Mouse (Mus musculus) regulatory T cell (primary cell): Measurements from ENCODE around the gene Prkci.

Experiments
- in situ Hi-C: fragments of 300-600 bp; cut with MboI, MseI; formaldehyde crosslinking; loops from one replicate; pipeline ENCODE4 v1.15.1; 2025; ENCODE audit warnings: high pct_unique_total_duplicates

Gene Prkci

DNA sequence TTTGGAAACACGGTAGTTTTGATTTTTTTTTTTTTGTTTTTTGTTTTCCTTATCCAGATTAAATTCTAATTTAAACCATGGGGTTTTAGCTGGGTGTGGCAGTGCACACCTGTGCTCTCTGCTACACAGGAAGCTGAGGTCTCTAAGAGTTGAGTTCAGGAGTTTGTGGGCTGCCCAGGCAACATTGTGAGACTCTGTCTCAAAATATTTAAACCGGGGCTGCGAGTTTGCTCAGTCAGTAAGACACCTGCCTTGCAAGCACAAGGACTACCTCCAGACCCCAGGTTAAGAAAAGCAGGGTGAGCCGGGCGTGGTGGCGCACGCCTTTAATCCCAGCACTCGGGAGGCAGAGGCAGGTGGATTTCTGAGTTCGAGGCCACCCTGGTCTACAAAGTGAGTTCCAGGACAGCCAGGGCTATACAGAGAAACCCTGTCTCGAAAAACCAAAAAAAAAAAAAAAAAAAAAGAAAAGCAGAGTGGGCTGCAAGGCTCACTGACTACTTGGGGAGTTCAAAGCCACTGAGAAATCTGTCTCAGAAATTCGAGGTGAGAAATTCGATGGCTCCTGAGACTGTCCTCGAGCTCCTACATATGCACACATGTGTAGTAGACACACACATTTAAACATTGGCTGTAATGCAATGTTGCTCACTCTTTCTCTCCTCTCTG is 87.4 kb downstream of the Prkci start:
- in situ Hi-C loops, result no loop called here

- in situ Hi-C loops, result no loop called here
Measured at GRCm38 (mm10) chr3:31083507-31084245, 88.1 kb downstream of the Prkci start.

DNA sequence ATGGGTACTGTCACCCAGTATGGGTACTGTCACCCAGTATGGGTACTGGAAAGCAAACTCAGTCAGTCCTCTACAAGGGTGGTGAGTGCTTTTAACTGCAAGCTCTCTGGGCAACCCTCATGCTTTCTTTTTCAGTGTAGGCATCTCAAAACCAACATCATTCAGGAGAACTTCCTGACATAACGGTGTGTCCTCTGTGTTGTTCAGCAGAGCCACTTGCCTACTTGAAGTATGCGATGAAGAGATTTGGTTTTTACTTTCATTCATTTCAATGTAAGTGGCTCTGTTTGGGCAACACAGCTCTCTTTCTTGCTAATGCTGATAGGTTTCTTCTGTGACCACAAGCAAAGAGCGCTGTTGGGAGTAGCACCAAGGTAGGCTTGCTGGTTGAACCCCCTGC is 89.5 kb downstream of the Prkci start:
- in situ Hi-C loops, result no loop called here

DNA sequence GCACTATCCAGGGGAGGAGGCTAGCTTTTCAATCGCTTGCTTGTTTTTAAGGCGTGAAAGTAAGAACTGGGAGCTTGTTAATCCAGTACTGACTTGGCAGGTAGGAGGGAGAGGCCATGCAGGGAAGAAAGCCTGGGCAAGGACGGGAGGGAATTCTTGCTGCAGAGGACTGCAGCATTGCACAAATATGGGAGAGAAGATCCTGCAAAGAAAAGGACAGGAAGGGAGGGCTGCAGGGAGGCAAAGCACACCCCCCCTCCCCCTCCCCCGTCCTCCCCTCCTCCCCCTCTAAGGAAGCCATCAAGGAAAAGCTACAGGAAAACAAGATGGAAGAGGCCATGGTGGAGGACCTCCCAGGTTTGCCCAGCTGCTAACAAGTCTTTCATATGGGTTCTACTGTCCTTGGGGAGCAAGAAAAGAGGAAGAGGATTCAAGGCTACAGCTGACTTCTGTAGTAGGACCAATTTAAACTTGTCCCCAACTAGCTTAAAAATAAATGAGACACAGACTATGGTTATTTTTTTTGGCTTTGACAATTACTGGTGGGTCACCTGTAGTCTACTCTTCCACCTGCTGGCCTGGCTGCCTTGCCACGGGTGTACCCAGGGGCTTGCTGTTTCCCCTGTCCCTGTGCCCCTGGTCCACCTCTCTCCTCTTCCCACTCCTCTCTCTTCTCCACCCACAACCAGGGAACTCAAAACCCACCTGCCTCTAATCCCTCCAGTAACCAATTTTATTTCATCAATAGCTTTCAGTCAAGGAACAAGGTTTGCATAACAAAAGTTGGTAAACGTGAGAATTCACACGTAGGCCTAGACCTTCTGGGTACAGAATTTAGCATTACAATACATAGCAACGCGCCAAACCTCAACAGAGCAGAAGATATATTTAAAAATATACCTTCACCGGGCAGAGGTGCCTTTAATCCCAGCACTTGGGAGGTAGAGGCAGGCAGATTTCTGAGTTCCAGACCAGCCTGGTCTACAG is 93.5 kb downstream of the Prkci start:
- in situ Hi-C loops, result no loop called here

- in situ Hi-C loops, result no loop called here
Measured at GRCm38 (mm10) chr3:31089956-31090355, 94.4 kb downstream of the Prkci start.

GRCm38 (mm10) chr3:31093196-31093595 is 97.6 kb downstream of the Prkci start:
- in situ Hi-C loops, result no loop called here

DNA sequence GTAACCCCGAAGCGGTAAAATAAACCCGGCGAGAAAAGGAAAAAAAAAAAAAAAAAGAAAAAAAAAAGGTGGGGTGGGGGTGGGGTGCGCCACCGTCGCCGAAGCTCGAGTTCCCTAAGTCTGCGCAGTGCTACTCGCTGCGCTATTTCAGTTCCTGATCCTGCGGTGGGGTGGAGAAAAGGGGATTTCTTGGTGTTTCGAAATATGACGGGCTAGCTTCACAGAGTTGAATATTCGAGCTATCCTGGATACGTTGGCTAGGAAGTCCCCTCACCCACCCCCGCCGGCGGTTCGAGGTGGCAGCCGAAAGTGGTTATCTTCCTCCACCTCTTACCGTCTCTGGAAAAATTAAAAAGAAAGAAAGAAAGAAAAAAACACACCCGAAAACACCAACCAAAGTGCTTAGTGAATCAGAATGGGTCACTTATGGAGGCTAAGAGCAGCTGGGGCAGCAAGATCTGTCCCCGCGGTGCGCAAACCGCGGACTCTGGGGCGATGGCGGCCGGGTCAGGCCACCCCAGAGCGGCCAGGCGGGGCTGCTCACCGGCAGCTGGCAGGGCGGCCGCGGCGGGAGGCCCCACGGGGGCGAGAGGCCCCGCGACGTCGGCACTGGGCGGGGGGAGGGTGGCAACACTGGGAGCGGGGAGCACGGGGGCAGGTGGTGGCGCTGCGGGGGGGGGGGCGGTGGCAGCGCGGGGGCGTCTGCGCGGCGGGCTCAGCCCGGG is 98.2 kb downstream of the Prkci start:
- in situ Hi-C loops, result no loop called here

DNA sequence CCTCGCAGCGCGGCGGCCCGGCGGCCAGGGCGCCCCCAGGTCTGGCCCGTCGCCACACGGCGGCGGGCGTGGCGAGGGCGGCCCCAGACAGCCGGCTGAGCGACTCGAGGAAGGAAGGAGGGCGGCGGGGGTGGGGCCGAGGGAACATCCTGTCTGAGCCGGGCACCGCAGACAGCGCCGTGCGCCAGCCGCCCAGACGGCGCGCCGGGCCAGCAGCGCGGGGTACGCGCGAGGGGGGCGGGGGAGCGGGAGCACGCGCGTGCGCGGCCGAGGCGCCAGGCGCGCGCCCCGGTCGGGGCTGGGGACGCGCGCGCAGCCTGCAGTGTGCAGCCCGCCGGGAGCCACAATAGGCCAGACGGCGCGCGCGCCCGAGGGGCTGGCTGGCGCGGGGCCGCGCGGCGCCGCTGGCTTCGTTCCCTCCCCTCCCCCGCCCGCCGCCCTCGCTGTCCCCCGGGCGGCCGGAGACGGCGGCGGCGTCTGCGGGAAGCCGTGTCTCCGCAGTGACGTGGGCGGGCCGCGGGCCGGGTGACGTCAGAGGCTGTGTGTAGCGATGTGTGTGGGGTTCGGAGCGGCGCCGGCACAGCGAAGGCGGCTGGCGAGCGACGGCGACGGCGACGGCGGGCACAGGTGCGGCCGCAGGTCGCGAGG is 99.1 kb downstream of the Prkci start, which contains the start of gene Skil:
Gene Skil, plus strand, starts transcription at position 528 of the 648 bp plus-strand sequence.
- in situ Hi-C loops, result loop anchor here (5.0 kb wide), 1 partner anchor 127 kb away; the partner anchor contains the start of gene Phc3

DNA sequence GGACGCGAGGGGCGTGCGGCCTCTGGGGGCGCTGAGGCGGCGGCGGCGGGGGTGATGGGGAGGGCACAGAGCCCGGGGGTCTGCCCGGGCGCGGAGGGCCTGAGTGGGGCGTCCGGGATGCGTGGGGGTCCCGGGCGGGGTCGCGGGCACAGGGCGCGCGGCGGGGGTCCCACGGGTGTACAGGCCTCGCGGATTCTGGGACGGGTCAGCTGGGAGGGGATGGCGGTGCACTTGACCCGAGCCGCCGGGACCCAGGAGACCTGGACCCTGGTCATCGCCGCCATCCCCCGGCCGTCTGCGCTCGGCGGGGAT is 99.6 kb downstream of the Prkci start:
- in situ Hi-C loops, result loop anchor here (5.0 kb wide), 1 partner anchor 128 kb away; the partner anchor contains the start of gene Phc3

- in situ Hi-C loops, result loop anchor here (5.0 kb wide), 1 partner anchor 128 kb away; the partner anchor contains the start of gene Phc3
Measured at GRCm38 (mm10) chr3:31095491-31096154, 100.1 kb downstream of the Prkci start.

GRCm38 (mm10) chr3:31096155-31097101 is 100.9 kb downstream of the Prkci start:
- in situ Hi-C loops, result loop anchor here (5.0 kb wide), 1 partner anchor 129 kb away; the partner anchor contains the start of gene Phc3

GRCm38 (mm10) chr3:31097102-31097720 is 101.7 kb downstream of the Prkci start:
- in situ Hi-C loops, result loop anchor here (5.0 kb wide), 1 partner anchor 130 kb away; the partner anchor contains the start of gene Phc3

DNA sequence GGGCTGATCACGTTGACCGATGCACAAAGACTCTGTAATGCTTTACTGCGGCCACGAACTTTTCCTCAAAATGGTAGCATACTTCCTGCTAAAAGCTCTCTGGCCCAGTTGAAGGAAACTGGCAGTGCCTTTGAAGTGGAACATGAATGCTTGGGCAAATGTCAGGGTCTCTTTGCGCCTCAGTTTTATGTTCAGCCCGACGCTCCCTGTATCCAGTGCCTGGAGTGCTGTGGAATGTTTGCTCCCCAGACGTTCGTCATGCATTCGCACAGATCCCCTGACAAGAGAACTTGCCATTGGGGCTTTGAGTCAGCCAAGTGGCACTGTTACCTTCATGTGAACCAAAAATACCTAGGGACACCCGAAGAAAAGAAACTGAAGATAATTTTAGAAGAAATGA is 102.4 kb downstream of the Prkci start:
- in situ Hi-C loops, result loop anchor here (5.0 kb wide), 1 partner anchor 131 kb away; the partner anchor contains the start of gene Phc3

DNA sequence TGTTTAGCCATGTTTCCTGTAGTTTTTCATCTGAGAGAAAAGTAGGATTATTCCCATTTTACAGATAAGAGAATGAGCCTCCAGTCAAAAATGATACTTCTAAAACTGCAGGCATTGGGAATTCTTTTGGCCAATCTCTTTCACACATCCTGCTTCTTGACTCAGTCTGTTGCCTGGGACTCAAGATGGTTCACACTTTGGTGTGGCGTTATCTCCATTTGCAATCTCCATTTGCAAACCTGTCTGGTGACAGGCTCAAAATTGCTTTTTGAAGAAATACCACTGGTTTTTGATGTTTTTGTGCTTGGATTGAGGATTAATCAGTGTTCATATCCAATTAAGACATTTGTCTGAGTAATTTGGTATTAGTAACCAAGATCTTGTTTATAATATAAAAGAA is 103.0 kb downstream of the Prkci start:
- in situ Hi-C loops, result loop anchor here (5.0 kb wide), 1 partner anchor 131 kb away; the partner anchor contains the start of gene Phc3

- in situ Hi-C loops, result loop anchor here (5.0 kb wide), 1 partner anchor 43 kb away; no protein-coding TSS in a partner anchor
Measured at GRCm38 (mm10) chr3:31100026-31100425, 104.5 kb downstream of the Prkci start.

GRCm38 (mm10) chr3:31100802-31101201 is 105.3 kb downstream of the Prkci start:
- in situ Hi-C loops, result loop anchor here (5.0 kb wide), 1 partner anchor 44 kb away; no protein-coding TSS in a partner anchor
